Comparison of ENCODE assay signal across 20 mouse cellular contexts in genomic region chr9:111854976-111855375, GRCm38 (mm10).
"Had no signal": no experiment of that assay in that cellular context is flagged by ENCODE, and none has a peak within 500 bp of the region (broad histone marks: within the 10 kb centered on the region; RNA-seq: fewer than 3 reads in every experiment).

No protein-coding gene starts in this region.

- H3K9me3 ChIP-seq: kidney, embryonic 15.5 days; limb, embryonic 10.5 days; limb, embryonic 13.5 days; liver, embryonic 12.5 days; liver, embryonic 15.5 days; lung, embryonic 15.5 days; midbrain, embryonic 10.5 days; midbrain, embryonic 15.5 days; stomach, embryonic 15.5 days had no signal

- H3K4me3 ChIP-seq: kidney, embryonic 15.5 days; limb, embryonic 10.5 days; limb, embryonic 13.5 days; liver, embryonic 12.5 days; liver, embryonic 15.5 days; lung, embryonic 15.5 days; megakaryocyte, embryonic 14.5 days; midbrain, embryonic 10.5 days; midbrain, embryonic 15.5 days; stomach, embryonic 15.5 days had no signal

- H3K27ac ChIP-seq: kidney, embryonic 15.5 days; limb, embryonic 10.5 days; limb, embryonic 13.5 days; liver, embryonic 12.5 days; liver, embryonic 15.5 days; lung, embryonic 15.5 days; midbrain, embryonic 10.5 days; midbrain, embryonic 15.5 days; stomach, embryonic 15.5 days had no signal

- H3K4me2 ChIP-seq: kidney, embryonic 15.5 days; limb, embryonic 13.5 days; liver, embryonic 12.5 days; liver, embryonic 15.5 days; lung, embryonic 15.5 days; midbrain, embryonic 15.5 days; stomach, embryonic 15.5 days had no signal

- DNase-seq: kidney, adult 8-10 months; kidney, postnatal 10 days; kidney, postnatal 36 days; liver; lung, adult 18-20 months; lung, postnatal 10 days; lung, postnatal 36 days; right cerebral cortex, postnatal 25 days; spleen, adult 18-20 months; thymus, postnatal 25 days had no signal

- H3K27me3 ChIP-seq: kidney, embryonic 15.5 days; limb, embryonic 13.5 days; liver, embryonic 12.5 days; liver, embryonic 15.5 days; lung, embryonic 15.5 days; megakaryocyte, embryonic 14.5 days; midbrain, embryonic 15.5 days; stomach, embryonic 15.5 days had no signal

- H3K9ac ChIP-seq: kidney, embryonic 15.5 days; limb, embryonic 13.5 days; liver, embryonic 12.5 days; liver, embryonic 15.5 days; lung, embryonic 15.5 days; midbrain, embryonic 15.5 days; stomach, embryonic 15.5 days had no signal

- H3K4me1 ChIP-seq: kidney, embryonic 15.5 days; limb, embryonic 10.5 days; limb, embryonic 13.5 days; liver, embryonic 12.5 days; liver, embryonic 15.5 days; lung, embryonic 15.5 days; megakaryocyte, embryonic 14.5 days; midbrain, embryonic 10.5 days; midbrain, embryonic 15.5 days; stomach, embryonic 15.5 days had no signal

- H3K36me3 ChIP-seq: kidney, embryonic 15.5 days; limb, embryonic 10.5 days; limb, embryonic 13.5 days; liver, embryonic 12.5 days; liver, embryonic 15.5 days; lung, embryonic 15.5 days; midbrain, embryonic 10.5 days; midbrain, embryonic 15.5 days; stomach, embryonic 15.5 days had no signal

- ATAC-seq: liver, embryonic 12.5 days; midbrain, embryonic 15.5 days had no signal
